Mouse (Mus musculus): ENCODE measurements around the gene Ttll9. TPM values are rescaled to one million over a fixed set of nuclear protein-coding genes. Genes with fewer than 3 reads are reported as not detected.

The Ttll9 gene
- total RNA-seq, 2 experiments from 2014 or later, result 0.16 to 0.60 TPM

- no peak for DNase-seq (ENCODE audit: low spot score in 2 of 2)
These were observed 47.1 kb downstream of the Ttll9 start for GRCm38 (mm10) chr2:153009192-153009973.

- peak in 1 of 2 experiments; percentile 22 for DNase-seq (ENCODE audit: low spot score in 2 of 2)
These were observed 51.6 kb downstream of the Ttll9 start for GRCm38 (mm10) chr2:153013724-153014515.

- DNase-seq (ENCODE audit: low spot score in 2 of 2), result peak; percentile 97
These were observed 52.7 kb downstream of the Ttll9 start, which contains the start of gene Pdrg1 for GRCm38 (mm10) chr2:153014758-153015593. Gene Pdrg1 (minus strand): TSS chr2:153015427.

GRCm38 (mm10) chr2:153015804-153016203, 53.5 kb downstream of the Ttll9 start:
- no peak for DNase-seq (ENCODE audit: low spot score in 2 of 2)

- no peak for DNase-seq (ENCODE audit: low spot score in 2 of 2)
These were observed 54.5 kb downstream of the Ttll9 start for GRCm38 (mm10) chr2:153016786-153017185.

- no peak for DNase-seq (ENCODE audit: low spot score in 2 of 2)
These were observed 57.1 kb downstream of the Ttll9 start for GRCm38 (mm10) chr2:153019355-153019754.

- no peak for DNase-seq (ENCODE audit: low spot score in 2 of 2)
These were observed 58.9 kb downstream of the Ttll9 start for GRCm38 (mm10) chr2:153021163-153021562.

- DNase-seq (ENCODE audit: low spot score in 2 of 2), result no peak
These were observed 60.6 kb downstream of the Ttll9 start for GRCm38 (mm10) chr2:153022855-153023254.

- DNase-seq (ENCODE audit: low spot score in 2 of 2), result no peak
These were observed 63.8 kb downstream of the Ttll9 start for GRCm38 (mm10) chr2:153026052-153026451.

GRCm38 (mm10) chr2:153027501-153027900, 65.2 kb downstream of the Ttll9 start:
- DNase-seq (ENCODE audit: low spot score in 2 of 2), result no peak

- no peak for DNase-seq (ENCODE audit: low spot score in 2 of 2)
These were observed 68.1 kb downstream of the Ttll9 start for GRCm38 (mm10) chr2:153030422-153030821.

- no peak for DNase-seq (ENCODE audit: low spot score in 2 of 2)
These were observed 69.1 kb downstream of the Ttll9 start, which contains the start of gene Xkr7 for GRCm38 (mm10) chr2:153031126-153032082. Gene Xkr7 (plus strand): TSS chr2:153031852.

GRCm38 (mm10) chr2:153032083-153032842, 70.0 kb downstream of the Ttll9 start:
- DNase-seq (ENCODE audit: low spot score in 2 of 2), result peak; percentile 80 to 84

- no peak for DNase-seq (ENCODE audit: low spot score in 2 of 2)
These were observed 70.7 kb downstream of the Ttll9 start for GRCm38 (mm10) chr2:153032973-153033372.

- DNase-seq (ENCODE audit: low spot score in 2 of 2), result no peak
These were observed 71.4 kb downstream of the Ttll9 start for GRCm38 (mm10) chr2:153033545-153034230.

- DNase-seq (ENCODE audit: low spot score in 2 of 2), result no peak
These were observed 74.4 kb downstream of the Ttll9 start for GRCm38 (mm10) chr2:153036690-153037089.

- no peak for DNase-seq (ENCODE audit: low spot score in 2 of 2)
These were observed 81.6 kb downstream of the Ttll9 start for GRCm38 (mm10) chr2:153043886-153044285.

- no peak for DNase-seq (ENCODE audit: low spot score in 2 of 2)
These were observed 83.6 kb downstream of the Ttll9 start for GRCm38 (mm10) chr2:153045884-153046299.
